Mouse (Mus musculus) lung, postnatal 0 days (tissue): ENCODE measurements around the gene Gm4340.
"Not testable (repeated sequence)": the region's sequence is repeated elsewhere in the genome, so short reads cannot be mapped to it uniquely, and the experiment has no call there.

Experiments used
- CTCF ChIP-seq: IDR thresholded peaks from 2 replicates; pipeline ENCODE4 v1.5.1; 2016; ENCODE audit warnings: antibody characterized with exemption, mild to moderate bottlenecking
- EP300 ChIP-seq: IDR thresholded peaks from 2 replicates; pipeline ENCODE4 v1.6.1; 2016; ENCODE audit warnings: antibody characterized with exemption, mild to moderate bottlenecking, control low read depth

- not testable (repeated sequence) for TF ChIP-seq CTCF, EP300
Measured at GRCm38 (mm10) chr10:104159706-104160105, 34.1 kb upstream of the Gm4340 start, which contains the start of gene Gm8764.
